Mouse (Mus musculus) intestine, embryonic 14.5 days (tissue): ENCODE data around the gene Itgam. TPM values are rescaled to one million over a fixed set of nuclear protein-coding genes. Genes with fewer than 3 reads are reported as not detected.

ENCODE experiments used
- ATAC-seq: fragments of 200-750 bp; cut with Nextera tagmentation; replicated peaks from 2 replicates; pipeline ENCODE4 v1.8.0; 2017; ENCODE audit warnings: low read depth, moderate number of reproducible peaks, moderate TSS enrichment, moderate library complexity; ENCODE audit not compliant: low FRiP score, low TSS enrichment
- DNase-seq: peaks from one replicate; pipeline ENCODE4 v3.0.0-alpha.2; 2018; ENCODE audit warnings: low spot score
- H3K27ac ChIP-seq: fragments of 300-500 bp; sonication (generic); 2 replicates; pipeline ENCODE4 v1.5.1; 2014; ENCODE audit warnings: low read depth, mild to moderate bottlenecking, control low read depth
- H3K27me3 ChIP-seq: fragments of 300-500 bp; sonication (generic); replicated peaks from 2 replicates; pipeline ENCODE4 v1.6.1; 2014; ENCODE audit warnings: low read length, control low read depth; ENCODE audit not compliant: control insufficient read depth, insufficient read depth
- H3K36me3 ChIP-seq: fragments of 300-500 bp; sonication (generic); 2 replicates; pipeline ENCODE4 v1.6.1; 2014; ENCODE audit warnings: low read length, control low read depth; ENCODE audit not compliant: control insufficient read depth, insufficient read depth
- H3K4me1 ChIP-seq: fragments of 300-500 bp; sonication (generic); replicated peaks from 2 replicates; pipeline ENCODE4 v1.6.1; 2014; ENCODE audit warnings: low read length, control low read depth, mixed read lengths; ENCODE audit not compliant: control insufficient read depth, insufficient read depth
- H3K4me2 ChIP-seq: fragments of 300-500 bp; sonication (generic); 2 replicates; pipeline ENCODE4 v1.6.1; 2014; ENCODE audit warnings: low read length
- H3K4me3 ChIP-seq: fragments of 300-500 bp; sonication (generic); 2 replicates; pipeline ENCODE4 v1.5.1; 2014; ENCODE audit warnings: low read depth, low read length, control low read depth, mixed read lengths
- H3K9ac ChIP-seq: fragments of 300-500 bp; sonication (generic); 2 replicates; pipeline ENCODE4 v1.6.1; 2014; ENCODE audit warnings: mild to moderate bottlenecking, low read length
- H3K9me3 ChIP-seq: fragments of 300-500 bp; sonication (generic); 2 replicates; pipeline ENCODE4 v1.6.1; 2016; ENCODE audit warnings: low read length, control low read depth; ENCODE audit not compliant: control insufficient read depth
- WGBS: fragments of 180-500 bp; shearing (Covaris S2); extraction: QIAGEN DNeasy Blood & Tissue Kit; methylation state at CpG from one replicate; pipeline ENCODE4 v1.1.7; 2014; 5-methylcytosine and 5-hydroxymethylcytosine counted together
- polyA plus RNA-seq: library from polyadenylated mRNA; unstranded; fragments of >200 nt; fragmentation: Nextera tagmentation; extraction: Ambion mirVana; gene quantifications from 2 replicates; pipeline ENCODE4 v1.2.1, GENCODE M21; 2014

The Itgam gene
- polyA plus RNA-seq, 1 experiment from 2014 or later, result 1.7 TPM

GRCm38 (mm10) chr7:128063211-128063781 is 856 bp downstream of the Itgam start:
- DNase-seq, result no peak
- Histone ChIP-seq H3K27ac (no peak overlapping the region), H3K4me3 (no peak overlapping the region), H3K27me3 (no peaks in the 10 kb centered on the region), H3K9ac (no peak overlapping the region), H3K4me1 (no peaks in the 10 kb centered on the region), H3K9me3 (no peaks in the 10 kb centered on the region), H3K36me3 (no peaks in the 10 kb centered on the region), H3K4me2 (no peak overlapping the region)
- 82% methylated on average over 6 of the region's 6 CpGs for WGBS
- ATAC-seq, result no peak

DNA sequence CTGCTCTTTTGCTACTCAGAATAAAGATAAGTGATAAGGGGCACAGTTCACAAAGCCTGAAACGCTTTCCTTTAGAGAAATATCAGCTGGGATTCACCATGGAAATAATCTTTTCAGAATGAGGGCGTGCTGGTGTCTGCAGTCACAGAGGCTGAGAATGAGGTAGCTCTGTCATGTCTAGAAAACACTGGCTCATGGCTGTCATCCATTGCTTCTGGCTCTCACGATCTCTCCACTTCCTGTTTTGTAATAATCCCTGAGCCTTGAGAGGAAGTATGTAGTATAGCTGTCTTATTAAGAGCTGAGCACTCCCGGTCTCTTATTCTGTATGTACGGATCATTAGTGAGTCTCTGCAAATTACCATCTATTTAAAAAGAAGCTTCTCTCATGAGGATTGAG is 3.1 kb downstream of the Itgam start:
- ATAC-seq (no peak), DNase-seq (no peak)
- Histone ChIP-seq H3K4me2 (no peak overlapping the region), H3K36me3 (no peaks in the 10 kb centered on the region), H3K27ac (no peak overlapping the region), H3K27me3 (no peaks in the 10 kb centered on the region), H3K9me3 (no peaks in the 10 kb centered on the region), H3K4me1 (no peaks in the 10 kb centered on the region), H3K9ac (no peak overlapping the region), H3K4me3 (no peak overlapping the region)
- WGBS, result 80% methylated on average over 5 of the region's 5 CpGs

DNA sequence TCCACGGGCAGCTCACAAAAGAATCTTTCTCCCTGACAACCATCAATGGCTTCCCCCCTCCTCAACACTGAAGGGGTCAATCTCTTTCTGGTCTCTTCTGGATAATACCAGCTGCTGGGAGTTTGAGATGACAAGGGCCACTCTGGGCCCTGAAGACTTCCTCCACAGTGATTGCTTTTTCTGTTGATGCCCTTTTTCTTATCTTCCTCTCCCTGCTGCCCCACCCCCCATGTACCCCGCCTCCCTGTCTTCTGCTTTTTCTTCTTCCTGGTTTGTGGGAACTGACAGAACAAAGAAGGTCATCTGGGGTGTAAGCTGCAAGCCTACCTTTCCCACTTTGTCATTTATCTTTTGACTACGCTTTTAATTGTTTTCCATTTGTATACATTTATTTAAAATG is 5.4 kb downstream of the Itgam start:
- 61% methylated on average over 3 of the region's 3 CpGs for WGBS
- Histone ChIP-seq H3K4me1 (no peaks in the 10 kb centered on the region), H3K36me3 (no peaks in the 10 kb centered on the region), H3K27me3 (no peaks in the 10 kb centered on the region), H3K4me3 (no peak overlapping the region), H3K9me3 (no peaks in the 10 kb centered on the region), H3K27ac (no peak overlapping the region), H3K4me2 (no peak overlapping the region), H3K9ac (no peak overlapping the region)
- ATAC-seq (no peak), DNase-seq (no peak)

DNA sequence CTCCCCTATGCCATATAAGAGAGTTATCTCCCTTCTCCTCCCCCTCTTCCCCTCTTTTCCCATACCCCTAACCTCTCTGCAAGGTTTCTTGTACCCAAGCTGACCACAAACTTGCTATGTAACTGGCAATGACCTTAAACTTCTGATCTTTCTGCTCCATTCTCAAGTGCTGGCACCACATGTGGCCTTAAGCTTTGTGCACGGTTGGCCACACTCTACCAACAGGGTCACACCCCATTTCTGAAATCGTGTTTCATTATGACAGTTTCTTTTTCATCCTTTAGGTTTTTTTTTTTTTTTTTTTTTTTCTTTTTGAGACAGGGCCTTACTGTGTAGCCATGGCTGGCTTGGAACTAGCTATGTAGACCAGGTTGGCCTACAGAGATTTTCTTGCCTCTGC is 7.4 kb downstream of the Itgam start:
- WGBS, result 86% methylated on average over 2 of the region's 2 CpGs
- no peak for ATAC-seq
- no peak overlapping the region for H3K4me3 ChIP-seq

DNA sequence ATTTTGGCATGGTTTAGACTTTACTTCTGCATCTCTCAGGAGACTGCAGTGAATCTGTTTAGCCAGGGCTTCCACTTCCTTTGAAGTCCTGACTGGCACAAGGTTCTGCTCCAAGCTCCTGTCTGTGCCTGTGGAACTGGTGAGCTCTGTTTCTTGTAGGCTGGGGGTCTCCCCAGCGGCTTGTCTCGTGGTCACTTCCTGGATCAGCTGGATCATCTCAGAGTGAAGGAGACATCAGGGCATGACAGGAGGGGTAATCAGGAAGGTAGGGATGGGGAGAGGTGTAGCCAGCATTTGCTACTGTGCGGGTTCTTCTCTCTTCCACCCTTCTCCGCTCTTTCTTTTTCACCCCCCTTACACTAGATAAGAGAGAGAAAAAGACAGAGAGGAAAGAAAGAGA is 9.4 kb downstream of the Itgam start:
- 68% methylated on average over 4 of the region's 4 CpGs for WGBS
- DNase-seq (no peak), ATAC-seq (no peak)
- Histone ChIP-seq H3K27ac (no peak overlapping the region), H3K9ac (no peak overlapping the region), H3K9me3 (no peaks in the 10 kb centered on the region), H3K27me3 (no peaks in the 10 kb centered on the region), H3K36me3 (no peaks in the 10 kb centered on the region), H3K4me2 (no peak overlapping the region), H3K4me1 (no peaks in the 10 kb centered on the region), H3K4me3 (no peak overlapping the region)

More for the DNA sequence above, 7.4 kb downstream of the Itgam start:
- no peak overlapping the region for H3K4me2 ChIP-seq
- no peaks in the 10 kb centered on the region for H3K9me3 ChIP-seq
- no peaks in the 10 kb centered on the region for H3K27me3 ChIP-seq
- no peak overlapping the region for H3K9ac ChIP-seq
- no peak overlapping the region for H3K27ac ChIP-seq
- no peak for DNase-seq
- no peaks in the 10 kb centered on the region for H3K4me1 ChIP-seq
- H3K36me3 ChIP-seq, result no peaks in the 10 kb centered on the region

DNA sequence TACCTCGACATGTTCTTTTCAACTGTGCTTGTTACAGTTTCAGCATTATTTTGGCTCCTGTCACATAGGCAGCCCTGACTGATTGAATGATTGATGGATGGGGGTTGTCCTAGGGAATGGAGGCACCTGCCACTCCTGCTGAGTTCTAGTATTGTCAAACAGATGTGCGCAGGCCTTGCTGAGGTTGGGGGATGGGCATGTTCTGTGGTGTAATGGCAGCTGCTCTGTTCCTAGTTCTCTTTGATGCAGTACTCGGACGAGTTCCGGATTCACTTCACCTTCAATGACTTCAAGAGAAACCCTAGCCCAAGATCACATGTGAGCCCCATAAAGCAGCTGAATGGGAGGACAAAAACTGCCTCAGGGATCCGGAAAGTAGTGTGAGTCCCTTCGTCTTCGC is 17.6 kb downstream of the Itgam start:
- ATAC-seq, result no peak
- Histone ChIP-seq H3K4me2 (no peak overlapping the region), H3K9ac (no peak overlapping the region), H3K27ac (no peak overlapping the region), H3K36me3 (no peaks in the 10 kb centered on the region), H3K4me1 (no peaks in the 10 kb centered on the region), H3K27me3 (no peaks in the 10 kb centered on the region), H3K9me3 (no peaks in the 10 kb centered on the region), H3K4me3 (no peak overlapping the region)
- 83% methylated on average over 8 of the region's 8 CpGs for WGBS
- DNase-seq, result no peak

DNA sequence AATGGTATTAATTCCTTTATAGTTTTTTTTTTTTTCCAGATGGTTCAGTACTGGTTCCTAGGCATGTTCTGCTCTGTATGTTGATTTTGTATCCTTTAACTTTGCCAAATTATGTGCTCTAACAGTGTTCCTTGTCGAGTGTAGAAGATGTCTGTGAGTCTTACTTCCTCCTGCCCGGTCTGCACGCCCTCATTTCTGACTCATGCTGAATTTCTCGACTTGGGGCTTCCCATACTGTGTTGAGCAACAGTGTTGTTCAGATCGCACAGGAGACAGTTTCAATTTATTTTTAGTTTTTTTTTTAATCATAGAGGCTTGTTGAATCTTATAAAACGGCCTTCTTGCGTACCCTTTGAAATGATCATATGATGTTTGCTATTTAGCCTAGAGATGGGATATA is 26.7 kb downstream of the Itgam start:
- Histone ChIP-seq H3K9ac (no peak overlapping the region), H3K4me3 (no peak overlapping the region), H3K36me3 (no peaks in the 10 kb centered on the region), H3K27ac (no peak overlapping the region), H3K4me2 (no peak overlapping the region), H3K4me1 (no peaks in the 10 kb centered on the region), H3K9me3 (no peaks in the 10 kb centered on the region), H3K27me3 (no peaks in the 10 kb centered on the region)
- DNase-seq, result no peak
- no peak for ATAC-seq
- WGBS, result 79% methylated on average over 7 of the region's 7 CpGs

- H3K27ac ChIP-seq, result no peak overlapping the region
- H3K4me1 ChIP-seq, result no peaks in the 10 kb centered on the region
- no peak overlapping the region for H3K9ac ChIP-seq
- 76% methylated on average over 1 of the region's 1 CpGs for WGBS
- no peaks in the 10 kb centered on the region for H3K9me3 ChIP-seq
- ATAC-seq (no peak), DNase-seq (no peak)
- no peaks in the 10 kb centered on the region for H3K27me3 ChIP-seq
- H3K36me3 ChIP-seq, result no peaks in the 10 kb centered on the region
- no peak overlapping the region for H3K4me3 ChIP-seq
- H3K4me2 ChIP-seq, result no peak overlapping the region
Observed at GRCm38 (mm10) chr7:128098135-128098534, 35.7 kb downstream of the Itgam start.

- H3K4me3 ChIP-seq, result no peak overlapping the region
- H3K4me2 ChIP-seq, result no peak overlapping the region
- no peaks in the 10 kb centered on the region for H3K9me3 ChIP-seq
- ATAC-seq (no peak), DNase-seq (no peak)
- H3K36me3 ChIP-seq, result no peaks in the 10 kb centered on the region
- no peaks in the 10 kb centered on the region for H3K4me1 ChIP-seq
- WGBS, result 83% methylated on average over 2 of the region's 2 CpGs
- no peak overlapping the region for H3K27ac ChIP-seq
- no peaks in the 10 kb centered on the region for H3K27me3 ChIP-seq
- no peak overlapping the region for H3K9ac ChIP-seq
Observed at GRCm38 (mm10) chr7:128100742-128101357, 38.4 kb downstream of the Itgam start.
